In the genomic region with DNA sequence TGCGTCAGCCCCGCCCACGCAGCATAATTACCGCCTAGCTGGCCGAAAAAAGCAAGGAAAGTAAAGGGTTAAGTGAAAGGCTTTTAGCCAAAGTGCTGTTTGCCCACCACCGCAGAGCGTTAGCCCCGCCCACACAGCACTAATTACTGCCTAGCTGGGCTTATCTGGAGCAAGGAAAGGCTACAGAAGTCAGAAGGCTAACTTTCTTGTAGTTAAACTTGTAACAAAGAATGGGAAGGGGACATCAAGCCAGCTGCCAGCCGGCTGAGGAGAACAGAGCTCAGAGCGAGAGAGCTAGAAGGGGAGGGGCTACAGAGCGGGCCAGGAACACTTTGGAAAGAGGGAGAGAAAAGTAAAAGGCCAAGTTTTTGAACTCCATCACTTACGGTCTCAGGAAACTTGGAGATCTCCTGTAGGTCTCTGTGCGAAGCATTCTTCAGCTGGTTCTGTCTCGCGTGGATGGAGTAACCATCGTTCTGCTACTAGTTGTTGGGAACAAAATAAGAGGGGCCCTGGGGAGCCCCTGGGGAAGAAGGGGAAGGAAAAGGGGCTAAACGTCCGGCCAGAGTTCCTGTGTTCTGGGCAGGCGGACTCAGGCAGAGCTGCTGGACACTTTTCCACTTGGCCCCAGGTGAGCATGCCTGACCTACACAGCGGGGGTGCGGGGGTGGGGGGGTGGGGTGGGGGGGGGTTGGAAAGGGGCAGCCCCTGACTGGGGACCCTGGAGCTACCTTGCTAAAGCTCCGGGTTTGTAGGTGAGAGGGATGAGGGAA, we compare ENCODE assay signal across 8 mouse cellular contexts.
DNase-seq lines count a peak whose midpoint lies in the region; ATAC-seq and TF ChIP-seq lines count a peak whose summit lies in the region.

No protein-coding gene starts in this region.

- no peak overlapping the region for H3K4me3 ChIP-seq in thymus, adult 2 months (ENCODE audit: control insufficient read depth, insufficient read depth, low read length)
- peak overlapping the region; percentile 50 for H3K4me3 ChIP-seq in kidney, embryonic 16.5 days (ENCODE audit: low read length)
- peak overlapping the region; percentile 52 for H3K4me3 ChIP-seq in stomach, embryonic 16.5 days (replicated peaks; ENCODE audit: low read length)
- no peak overlapping the region for H3K4me3 ChIP-seq in cerebellum, adult 2 months (replicated peaks; ENCODE audit: insufficient read depth, low read depth, low read length)

- H3K27ac ChIP-seq in thymus, adult 2 months (ENCODE audit: control insufficient read depth, insufficient read depth, low read length) = no peak overlapping the region
- peak overlapping the region; percentile 84 for H3K27ac ChIP-seq in kidney, embryonic 16.5 days (ENCODE audit: low read length)
- H3K27ac ChIP-seq in stomach, embryonic 16.5 days (ENCODE audit: low read length) = peak overlapping the region; percentile 77
- H3K27ac ChIP-seq in cerebellum, adult 2 months (ENCODE audit: insufficient read depth, low read length) = no peak overlapping the region

- peak; percentile 7 for DNase-seq in thymus, postnatal 4 days
- no peak for DNase-seq in thymus, adult 2 months
- peak; percentile 1 for DNase-seq in lung, postnatal 14 days
- no peak for DNase-seq in cerebellum, adult 2 months

- no peaks in the 10 kb centered on the region for H3K27me3 ChIP-seq in thymus, adult 2 months (ENCODE audit: control insufficient read depth, insufficient read depth, low read length)
- peaks cover 6% of the 10 kb centered on the region; the same call in 1 of the 2 replicates for H3K27me3 ChIP-seq in kidney, embryonic 16.5 days (ENCODE audit: insufficient read depth, low read length)
- no peaks in the 10 kb centered on the region; the same call in 1 of the 2 replicates for H3K27me3 ChIP-seq in stomach, embryonic 16.5 days (ENCODE audit: control insufficient read depth, insufficient read depth, low read length)
- no peaks in the 10 kb centered on the region for H3K27me3 ChIP-seq in cerebellum, adult 2 months (ENCODE audit: control insufficient read depth, insufficient read depth, low read length)

- no peak for TF ChIP-seq CTCF in thymus, adult 2 months (IDR thresholded peaks at IDR 0.05; ENCODE audit: borderline replicate concordance, control insufficient read depth, extremely low read depth, insufficient read depth, low read length, poor library complexity)
- no peak for TF ChIP-seq CTCF in cerebellum, adult 2 months (IDR thresholded peaks at IDR 0.05; ENCODE audit: borderline replicate concordance, insufficient read depth, low read depth, low read length)

- no peaks in the 10 kb centered on the region for H3K9me3 ChIP-seq in kidney, embryonic 16.5 days (ENCODE audit: low read length)
- H3K9me3 ChIP-seq in stomach, embryonic 16.5 days (replicated peaks; ENCODE audit: control insufficient read depth, low read length) = no peaks in the 10 kb centered on the region

- 7% methylated on average over 22 of the region's 22 CpGs for WGBS in thymus, adult 2 months
- WGBS in kidney, embryonic 16.5 days = 18% methylated on average over 21 of the region's 22 CpGs
- 14% methylated on average over 20 of the region's 22 CpGs for WGBS in stomach, embryonic 16.5 days
- WGBS in cerebellum, adult 2 months = 3% methylated on average over 22 of the region's 22 CpGs

- no peaks in the 10 kb centered on the region for H3K36me3 ChIP-seq in thymus, adult 2 months (ENCODE audit: control insufficient read depth, insufficient read depth, low read length)
- no peaks in the 10 kb centered on the region for H3K36me3 ChIP-seq in kidney, embryonic 16.5 days (ENCODE audit: insufficient read depth, low read length)
- H3K36me3 ChIP-seq in stomach, embryonic 16.5 days (ENCODE audit: control insufficient read depth, insufficient read depth, low read length) = no peaks in the 10 kb centered on the region

- H3K4me2 ChIP-seq in kidney, embryonic 16.5 days (replicated peaks; ENCODE audit: low read depth, low read length) = peak overlapping the region; percentile 40
- peak overlapping the region; percentile 47 for H3K4me2 ChIP-seq in stomach, embryonic 16.5 days (ENCODE audit: low read depth, low read length)

- no peaks in the 10 kb centered on the region for H3K4me1 ChIP-seq in thymus, adult 2 months (replicated peaks; ENCODE audit: control insufficient read depth, insufficient read depth, low read length)
- no peaks in the 10 kb centered on the region for H3K4me1 ChIP-seq in kidney, embryonic 16.5 days (ENCODE audit: insufficient read depth, low read length)
- H3K4me1 ChIP-seq in stomach, embryonic 16.5 days (ENCODE audit: control insufficient read depth, insufficient read depth, low read length) = no peaks in the 10 kb centered on the region
- no peaks in the 10 kb centered on the region for H3K4me1 ChIP-seq in cerebellum, adult 2 months (ENCODE audit: control insufficient read depth, insufficient read depth, low read length)

- peak; percentile 96 for ATAC-seq in granulocyte monocyte progenitor cell, adult 5-6 weeks (replicated peaks; ENCODE audit: poor library complexity, severe bottlenecking)
- ATAC-seq in kidney, embryonic 16.5 days (ENCODE audit: low FRiP score, low TSS enrichment) = peak; percentile 92
- peak; percentile 64; the same call in 1 of the 2 replicates for ATAC-seq in stomach, embryonic 16.5 days (ENCODE audit: insufficient read depth, low FRiP score)
- ATAC-seq in monocyte, adult 5-6 weeks (replicated peaks; ENCODE audit: insufficient number of reproducible peaks, low FRiP score, low TSS enrichment, poor library complexity, severe bottlenecking) = no peak

- H3K9ac ChIP-seq in kidney, embryonic 16.5 days (replicated peaks; ENCODE audit: low read length) = peak overlapping the region; percentile 50
- H3K9ac ChIP-seq in stomach, embryonic 16.5 days (ENCODE audit: low read length) = peak overlapping the region; percentile 49

- TF ChIP-seq POLR2A in thymus, adult 2 months (IDR thresholded peaks at IDR 0.05; ENCODE audit: control insufficient read depth, extremely low read depth, insufficient read depth, low read length, poor library complexity) = no peak
- TF ChIP-seq POLR2A in cerebellum, adult 2 months (IDR thresholded peaks at IDR 0.05; ENCODE audit: borderline replicate concordance, insufficient read depth, low read length) = no peak

Comparison
In these comparisons a context has a peak if more than half of its experiments do, and no peak if none do; other contexts are left out.
1. DNase-seq: peak in thymus, postnatal 4 days (single experiment) and lung, postnatal 14 days (single experiment); none in thymus, adult 2 months (single experiment) and cerebellum, adult 2 months (0 of 2).
2. H3K27ac ChIP-seq: peak in kidney, embryonic 16.5 days (single experiment) and stomach, embryonic 16.5 days (single experiment); none in thymus, adult 2 months (single experiment) and cerebellum, adult 2 months (single experiment).
3. H3K4me3 ChIP-seq: peak in kidney, embryonic 16.5 days (single experiment) and stomach, embryonic 16.5 days (single experiment); none in thymus, adult 2 months (single experiment) and cerebellum, adult 2 months (single experiment).